In genomic region chr3:116006284-116006977, GRCm38 (mm10) we compare ENCODE assay signal across 8 mouse cellular contexts. TPM values are rescaled to one million over a fixed set of nuclear protein-coding genes. Genes with fewer than 3 reads are reported as not detected.
A peak's percentile ranks its signal among the peaks of the same experiment; 100 is the strongest.
DNase-seq lines count a peak whose midpoint lies in the region; ATAC-seq and TF ChIP-seq lines count a peak whose summit lies in the region.

No protein-coding gene starts in this region.

- no peaks in the 10 kb centered on the region for H3K27me3 ChIP-seq in kidney, adult 2 months (replicated peaks; ENCODE audit: control insufficient read depth, insufficient read depth, low read length)
- H3K27me3 ChIP-seq in forebrain, embryonic 12.5 days, result no peaks in the 10 kb centered on the region
- H3K27me3 ChIP-seq in kidney, embryonic 16.5 days (ENCODE audit: insufficient read depth, low read length), result no peaks in the 10 kb centered on the region

- H3K4me3 ChIP-seq in kidney, adult 2 months (ENCODE audit: insufficient read depth, low read depth, low read length), result peak overlapping the region; percentile 79
- peak overlapping the region; percentile 74 for H3K4me3 ChIP-seq in forebrain, embryonic 12.5 days (replicated peaks)
- H3K4me3 ChIP-seq in kidney, embryonic 16.5 days (ENCODE audit: low read length), result peak overlapping the region; percentile 93

- H3K4me1 ChIP-seq in kidney, adult 2 months (ENCODE audit: control insufficient read depth, insufficient read depth, low read length), result no peaks in the 10 kb centered on the region
- peaks cover 30% of the 10 kb centered on the region for H3K4me1 ChIP-seq in forebrain, embryonic 12.5 days
- peaks cover 18% of the 10 kb centered on the region for H3K4me1 ChIP-seq in kidney, embryonic 16.5 days (ENCODE audit: insufficient read depth, low read length)

- 4% methylated on average over 12 of the region's 12 CpGs for WGBS in kidney, adult 2 months
- 8% methylated on average over 12 of the region's 12 CpGs for WGBS in forebrain, embryonic 12.5 days
- WGBS in kidney, embryonic 16.5 days, result 4% methylated on average over 12 of the region's 12 CpGs

- no peak for TF ChIP-seq POLR2A in kidney, adult 2 months (IDR thresholded peaks at IDR 0.05; ENCODE audit: low read depth, low read length)

- no peaks in the 10 kb centered on the region for H3K9me3 ChIP-seq in forebrain, embryonic 12.5 days
- H3K9me3 ChIP-seq in kidney, embryonic 16.5 days (ENCODE audit: low read length), result no peaks in the 10 kb centered on the region

- no peak for ATAC-seq in forebrain, embryonic 12.5 days (ENCODE audit: low FRiP score)
- ATAC-seq in kidney, embryonic 16.5 days (ENCODE audit: low FRiP score, low TSS enrichment), result peak; percentile 4

- peak overlapping the region; percentile 87 for H3K9ac ChIP-seq in forebrain, embryonic 12.5 days
- H3K9ac ChIP-seq in kidney, embryonic 16.5 days (replicated peaks; ENCODE audit: low read length), result peak overlapping the region; percentile 87

- TF ChIP-seq CTCF in kidney, adult 2 months (conservative IDR thresholded peaks at IDR 0.05; ENCODE audit: insufficient read depth, insufficient read length, low read depth, low read length), result no peak

- no peak overlapping the region for H3K27ac ChIP-seq in kidney, adult 2 months (ENCODE audit: insufficient read depth, low read depth, low read length)
- H3K27ac ChIP-seq in forebrain, embryonic 12.5 days, result peak overlapping the region; percentile 86
- H3K27ac ChIP-seq in kidney, embryonic 16.5 days (ENCODE audit: low read length), result peak overlapping the region; percentile 83

- peak; percentile 33 for DNase-seq in kidney, adult 2 months
- DNase-seq in kidney, adult 11 months, result no peak
- DNase-seq in NIH3T3 (ENCODE audit: low read depth), result peak; percentile 46
- DNase-seq in lung, postnatal 4 days, result peak; percentile 38 to 51
- DNase-seq in spleen, postnatal 36 days (ENCODE audit: low spot score in 2 of 2), result peak; percentile 48 to 57
- DNase-seq in cerebellum, postnatal 10 days, result no peak

- no peaks in the 10 kb centered on the region; the same call in 1 of the 2 replicates for H3K36me3 ChIP-seq in kidney, adult 2 months (ENCODE audit: control insufficient read depth, insufficient read depth, low read length)
- H3K36me3 ChIP-seq in forebrain, embryonic 12.5 days (replicated peaks), result peaks cover 14% of the 10 kb centered on the region
- peaks cover 5% of the 10 kb centered on the region; the same call in 1 of the 2 replicates for H3K36me3 ChIP-seq in kidney, embryonic 16.5 days (ENCODE audit: insufficient read depth, low read length)

- peak overlapping the region; percentile 87 for H3K4me2 ChIP-seq in forebrain, embryonic 12.5 days
- peak overlapping the region; percentile 92 for H3K4me2 ChIP-seq in kidney, embryonic 16.5 days (replicated peaks; ENCODE audit: low read depth, low read length)

RNA-seq across cellular contexts. Expression of gene Slc30a7, which starts 0.8 kb away (rescaled TPM):
- polyA plus RNA-seq in kidney, adult 2 months (2012; rRNA removed), result 9.2 and 14.6 TPM in 2 replicates
- 20.3 and 24.2 TPM in 2 replicates for polyA plus RNA-seq in forebrain, embryonic 12.5 days (2016; fragmentation: Nextera tagmentation; extraction: Ambion mirVana)
- polyA plus RNA-seq in kidney, embryonic 16.5 days (2015; fragmentation: Nextera tagmentation; extraction: Ambion mirVana), result 30.8 and 31.4 TPM in 2 replicates

RNA-seq across cellular contexts. Expression of gene Extl2, which starts 0.8 kb away (rescaled TPM):
- 12.3 and 14.7 TPM in 2 replicates for polyA plus RNA-seq in kidney, adult 2 months (2012; rRNA removed)
- polyA plus RNA-seq in forebrain, embryonic 12.5 days (2016; fragmentation: Nextera tagmentation; extraction: Ambion mirVana), result 22.0 and 22.4 TPM in 2 replicates
- polyA plus RNA-seq in kidney, embryonic 16.5 days (2015; fragmentation: Nextera tagmentation; extraction: Ambion mirVana), result 21.5 and 22.0 TPM in 2 replicates

Comparison
In these comparisons a context has a peak if more than half of its experiments do, and no peak if none do; other contexts are left out.
1. DNase-seq: peak in kidney, adult 2 months (single experiment), NIH3T3 (single experiment), lung, postnatal 4 days (2 of 2) and spleen, postnatal 36 days (2 of 2); none in kidney, adult 11 months (single experiment) and cerebellum, postnatal 10 days (0 of 2).
2. Peak in every context shown above with its lines, with median percentiles within 50 percentile points of each other: H3K4me3 ChIP-seq.